Mouse (Mus musculus) lung, postnatal 10 days (tissue): ENCODE data around the gene Trappc3.

Source experiments
- DNase-seq: peaks from one replicate; pipeline ENCODE4 v3.0.0; 2021

Gene Trappc3

GRCm38 (mm10) chr4:126314393-126314792 lies 52.3 kb downstream of the Trappc3 start:
- DNase-seq: no peak

DNA sequence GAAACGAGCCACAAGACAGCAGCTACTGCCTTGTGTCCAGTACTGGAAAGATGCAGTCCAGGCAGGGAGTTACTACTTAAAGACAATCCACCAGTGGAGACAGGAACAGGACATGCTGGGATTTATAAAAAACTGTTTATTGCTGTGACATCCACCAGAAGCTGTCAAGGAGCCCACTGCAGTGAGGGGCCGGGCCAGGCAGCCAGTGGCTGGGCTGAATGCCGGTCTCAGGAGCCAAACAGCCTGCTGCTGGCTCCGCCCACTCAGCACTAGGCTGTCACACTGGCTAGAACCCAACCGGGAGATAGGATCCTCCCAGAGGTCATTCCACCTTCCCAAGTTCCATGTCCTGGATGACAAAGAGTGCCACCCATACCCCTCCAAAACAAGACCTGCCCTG lies 53.8 kb downstream of the Trappc3 start:
- DNase-seq: peak; percentile 69

- DNase-seq: no peak
These were observed 54.4 kb downstream of the Trappc3 start for GRCm38 (mm10) chr4:126316443-126317040.

- no peak for DNase-seq
These were observed 57.7 kb downstream of the Trappc3 start for GRCm38 (mm10) chr4:126319806-126320205.

DNA sequence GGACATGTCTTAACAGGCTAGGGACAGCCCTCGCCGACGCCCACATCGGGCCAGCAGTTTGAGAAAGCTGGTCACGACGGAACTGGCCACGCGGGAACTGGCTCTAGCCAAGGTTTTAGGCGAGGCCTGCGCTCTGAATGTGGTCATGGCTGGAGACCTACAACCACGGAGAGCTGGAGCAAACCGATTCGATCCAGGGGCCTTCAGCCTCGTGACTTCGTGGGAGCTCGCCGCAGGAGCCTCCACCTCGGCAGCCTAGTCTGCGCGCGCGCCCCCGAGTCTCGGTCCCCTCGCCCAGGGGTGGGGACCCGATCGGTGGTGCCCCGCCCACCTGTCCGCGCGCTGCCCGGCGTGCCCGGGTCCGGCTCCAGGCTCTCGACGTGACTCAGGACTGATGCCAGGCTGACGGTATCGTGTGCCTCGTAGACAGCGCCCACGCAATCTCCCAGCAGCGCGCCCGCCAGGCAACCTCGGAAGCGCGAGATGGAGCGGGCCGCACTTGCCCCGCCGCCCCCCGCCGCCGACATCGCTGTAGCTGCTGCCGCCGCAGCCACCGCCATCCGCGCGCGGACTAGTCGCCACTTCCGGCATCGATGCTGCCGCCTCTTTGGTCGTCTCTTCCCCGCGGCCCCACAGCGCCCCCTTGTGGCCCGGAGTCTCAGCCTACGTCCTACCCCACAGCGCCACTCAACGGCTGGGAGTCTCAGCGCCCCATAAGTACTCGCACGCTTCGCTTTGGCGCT lies 59.2 kb downstream of the Trappc3 start, which contains the start of gene Adprhl2:
Gene Adprhl2, minus strand, starts transcription at position 593 of the 743 bp plus-strand sequence.
- peak; percentile 99 for DNase-seq

GRCm38 (mm10) chr4:126321854-126322511 lies 59.9 kb downstream of the Trappc3 start:
- no peak for DNase-seq

GRCm38 (mm10) chr4:126322646-126323045 lies 60.5 kb downstream of the Trappc3 start:
- DNase-seq: no peak

DNA sequence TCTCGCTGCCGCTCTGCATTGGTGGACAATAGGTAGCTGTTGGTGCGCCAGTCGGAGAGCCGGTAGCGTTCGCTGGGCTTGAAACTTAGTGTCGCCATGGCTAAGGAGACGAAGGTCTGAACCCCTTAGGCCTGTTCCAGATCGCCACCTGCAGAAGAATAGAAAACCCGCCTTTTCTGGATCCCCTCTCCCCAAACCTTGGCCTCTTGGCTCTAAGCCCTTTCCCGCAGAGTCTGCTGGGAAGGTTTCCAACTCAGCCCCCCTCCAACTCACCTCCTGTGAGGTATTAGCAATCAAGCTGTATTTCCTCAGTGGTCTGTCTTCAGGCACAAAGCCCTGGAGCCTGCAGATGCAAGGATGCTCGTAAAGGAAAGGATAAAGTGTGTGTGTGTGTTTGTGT lies 62.7 kb downstream of the Trappc3 start:
- DNase-seq: no peak

GRCm38 (mm10) chr4:126325281-126325861 lies 63.2 kb downstream of the Trappc3 start, which contains the start of gene Tekt2:
Tekt2 (minus strand) TSS chr4:126325688.
- peak; percentile 49 for DNase-seq
